Mouse (Mus musculus) CH12.LX (cell line): ENCODE results near the gene Klrd1. TPM values are rescaled to one million over a fixed set of nuclear protein-coding genes. Genes with fewer than 3 reads are reported as not detected.
A peak's percentile ranks its signal among the peaks of the same experiment; 100 is the strongest.

ENCODE experiments used
- DNase-seq: peaks from one replicate; pipeline ENCODE4 v3.0.0-alpha.2; 2013; ENCODE audit errors: extremely low read depth
- H3K27ac ChIP-seq: 2 replicates; pipeline ENCODE4 v1.5.1; 2012; ENCODE audit warnings: low read depth, mild to moderate bottlenecking, control low read depth, moderate library complexity; ENCODE audit not compliant: insufficient read depth
- H3K27me3 ChIP-seq: replicated peaks from 2 replicates; pipeline ENCODE3; 2012; ENCODE audit warnings: inconsistent platforms
- H3K36me3 ChIP-seq, 2 experiments: replicated peaks in 1 of 2; 2 replicates each; pipeline versions ENCODE3 to v1.6.1; 2012; ENCODE audit warnings: inconsistent platforms in 1 of 2, low read length in 1 of 2, mild to moderate bottlenecking in 1 of 2, mixed read lengths in 1 of 2, moderate library complexity in 1 of 2; ENCODE audit not compliant: control insufficient read depth in 1 of 2, insufficient read depth in 1 of 2
- H3K4me1 ChIP-seq, 2 experiments: 2 replicates each; pipeline ENCODE4 v1.6.1; 2012; ENCODE audit warnings: inconsistent platforms in 1 of 2, moderate library complexity in 1 of 2; ENCODE audit not compliant: insufficient read depth in 2 of 2, control insufficient read depth in 1 of 2
- H3K4me2 ChIP-seq: 2 replicates; pipeline ENCODE4 v1.6.1; 2012; ENCODE audit warnings: low read depth, mild to moderate bottlenecking, control low read depth; ENCODE audit not compliant: poor library complexity, insufficient read depth, severe bottlenecking
- H3K4me3 ChIP-seq, 3 experiments: fragments of 150-350 bp in 1 of 3; sonication (generic) in 1 of 3; replicated peaks in 1 of 3; 2 replicates each; pipeline versions ENCODE3 to v1.5.1; 2011 to 2012; ENCODE audit warnings: low read depth in 2 of 3, low read length in 2 of 3, mild to moderate bottlenecking in 2 of 3, moderate library complexity in 2 of 3, control low read depth in 1 of 3, improper control_type of control experiment in 1 of 3, inconsistent platforms in 1 of 3, mixed read lengths in 1 of 3; ENCODE audit not compliant: poor library complexity in 1 of 3
- H3K79me2 ChIP-seq: replicated peaks from 2 replicates; pipeline ENCODE4 v1.6.1; 2012; ENCODE audit warnings: mild to moderate bottlenecking, moderate library complexity; ENCODE audit not compliant: control insufficient read depth, poor library complexity, insufficient read depth, severe bottlenecking; ENCODE audit errors: extremely low read depth
- H3K9ac ChIP-seq: 2 replicates; pipeline ENCODE4 v1.6.1; 2012; ENCODE audit warnings: low read depth, mild to moderate bottlenecking, control low read depth, moderate library complexity; ENCODE audit not compliant: insufficient read depth
- H3K9me3 ChIP-seq: replicated peaks from 2 replicates; pipeline ENCODE3; 2012; ENCODE audit warnings: low read length, inconsistent platforms, mixed read lengths
- CHD2 ChIP-seq: IDR thresholded peaks from 2 replicates; pipeline ENCODE4 v1.6.1; 2011; ENCODE audit warnings: low read length, improper control_type of control experiment
- CTCF ChIP-seq, 2 experiments: IDR thresholded peaks in 1 of 2; conservative IDR thresholded peaks in 1 of 2; 2 replicates each; pipeline ENCODE4 v1.5.1; 2011 to 2012; ENCODE audit warnings: low read depth in 2 of 2, low read length in 2 of 2, improper control_type of control experiment in 1 of 2, inconsistent platforms in 1 of 2, mild to moderate bottlenecking in 1 of 2, moderate library complexity in 1 of 2
- E2F4 ChIP-seq: IDR thresholded peaks from 2 replicates; pipeline ENCODE4 v1.6.1; 2011; ENCODE audit warnings: low read depth, low read length, improper control_type of control experiment; ENCODE audit not compliant: insufficient replicate concordance
- ELF1 ChIP-seq: IDR thresholded peaks from 2 replicates; pipeline ENCODE4 v1.6.1; 2014; ENCODE audit warnings: low read depth, mild to moderate bottlenecking, inconsistent platforms, low read length, improper control_type of control experiment
- EP300 ChIP-seq: IDR thresholded peaks from 2 replicates; pipeline ENCODE4 v1.6.1; 2011; ENCODE audit warnings: low read length, improper control_type of control experiment
- ETS1 ChIP-seq: conservative IDR thresholded peaks from 2 replicates; pipeline ENCODE4 v1.6.1; 2012; ENCODE audit warnings: low read depth, mild to moderate bottlenecking, inconsistent platforms, low read length, improper control_type of control experiment, moderate library complexity
- JUND ChIP-seq: conservative IDR thresholded peaks from 2 replicates; pipeline ENCODE4 v1.6.1; 2011; ENCODE audit warnings: low read depth, low read length, improper control_type of control experiment
- KAT2A ChIP-seq: IDR thresholded peaks from 2 replicates; pipeline ENCODE4 v1.6.1; 2012; ENCODE audit warnings: low read length, improper control_type of control experiment, inconsistent platforms; ENCODE audit not compliant: insufficient replicate concordance
- MAFK ChIP-seq: IDR thresholded peaks from 2 replicates; pipeline ENCODE4 v1.6.1; 2011; ENCODE audit warnings: low read length, improper control_type of control experiment; ENCODE audit not compliant: insufficient replicate concordance
- MAX ChIP-seq: IDR thresholded peaks from 2 replicates; pipeline ENCODE4 v1.6.1; 2011; ENCODE audit warnings: low read length, improper control_type of control experiment
- MEF2A ChIP-seq: IDR thresholded peaks from 2 replicates; pipeline ENCODE4 v1.6.1; 2014; ENCODE audit warnings: low read depth, mild to moderate bottlenecking, inconsistent platforms, low read length, improper control_type of control experiment, borderline replicate concordance
- MXI1 ChIP-seq: IDR thresholded peaks from 2 replicates; pipeline ENCODE4 v1.6.1; 2011; ENCODE audit warnings: mild to moderate bottlenecking, low read depth, low read length, improper control_type of control experiment
- MYC ChIP-seq: IDR thresholded peaks from 2 replicates; pipeline ENCODE4 v1.6.1; 2011; ENCODE audit warnings: low read depth, mild to moderate bottlenecking, improper control_type of control experiment, low read length
- NELFE ChIP-seq: IDR thresholded peaks from 2 replicates; pipeline ENCODE4 v1.6.1; 2011; ENCODE audit warnings: low read depth, low read length, improper control_type of control experiment
- NRF1 ChIP-seq: IDR thresholded peaks from 2 replicates; pipeline ENCODE4 v1.6.1; 2014; ENCODE audit warnings: low read depth, mild to moderate bottlenecking, inconsistent platforms, low read length, improper control_type of control experiment, moderate library complexity
- POLR2A ChIP-seq: IDR thresholded peaks from 2 replicates; pipeline ENCODE4 v1.6.1; 2011; ENCODE audit warnings: low read depth, mild to moderate bottlenecking, improper control_type of control experiment, low read length
- POLR2AphosphoS2 ChIP-seq: IDR thresholded peaks from 2 replicates; pipeline ENCODE4 v1.6.1; 2011; ENCODE audit warnings: low read depth, low read length, improper control_type of control experiment
- RAD21 ChIP-seq: IDR thresholded peaks from 2 replicates; pipeline ENCODE4 v1.6.1; 2011; ENCODE audit warnings: low read depth, mild to moderate bottlenecking, low read length, improper control_type of control experiment, moderate library complexity
- RCOR1 ChIP-seq: conservative IDR thresholded peaks from 2 replicates; pipeline ENCODE4 v1.6.1; 2012; ENCODE audit warnings: low read depth, mild to moderate bottlenecking, inconsistent platforms, low read length, improper control_type of control experiment
- SIN3A ChIP-seq: IDR thresholded peaks from 2 replicates; pipeline ENCODE4 v1.6.1; 2012; ENCODE audit warnings: low read length, improper control_type of control experiment, inconsistent platforms
- SMC3 ChIP-seq: IDR thresholded peaks from 2 replicates; pipeline ENCODE4 v1.6.1; 2011; ENCODE audit warnings: low read depth, low read length, improper control_type of control experiment
- TBP ChIP-seq: conservative IDR thresholded peaks from 2 replicates; pipeline ENCODE4 v1.6.1; 2011; ENCODE audit warnings: low read depth, low read length, improper control_type of control experiment
- TCF12 ChIP-seq: IDR thresholded peaks from 2 replicates; pipeline ENCODE4 v1.6.1; 2014; ENCODE audit warnings: low read depth, mild to moderate bottlenecking, inconsistent platforms, low read length, improper control_type of control experiment
- UBTF ChIP-seq: IDR thresholded peaks from 2 replicates; pipeline ENCODE4 v1.6.1; 2012; ENCODE audit warnings: low read depth, mild to moderate bottlenecking, inconsistent platforms, low read length, improper control_type of control experiment, moderate library complexity
- USF1 ChIP-seq: IDR thresholded peaks from 2 replicates; pipeline ENCODE4 v1.6.1; 2014; ENCODE audit warnings: low read depth, mild to moderate bottlenecking, inconsistent platforms, low read length, improper control_type of control experiment
- ZC3H11A ChIP-seq: IDR thresholded peaks from 2 replicates; pipeline ENCODE4 v1.6.1; 2012; ENCODE audit warnings: low read depth, mild to moderate bottlenecking, inconsistent platforms, low read length, improper control_type of control experiment
- ZNF384 ChIP-seq: IDR thresholded peaks from 2 replicates; pipeline ENCODE4 v1.6.1; 2012; ENCODE audit warnings: low read depth, low read length, improper control_type of control experiment, inconsistent platforms
- dilution Hi-C: fragments of 300-500 bp; cut with MboI; formaldehyde crosslinking; loops from 2 replicates; pipeline ENCODE4 v1.14.3; 2020; ENCODE audit warnings: low sequenced_read_pairs; ENCODE audit not compliant: extremely low pct_unique_long_range_greater_than_20kb, extremely low pct_ligation_motif_present
- in situ Hi-C: fragments of 300-500 bp; cut with MboI; formaldehyde crosslinking; loops from 3 replicates; pipeline ENCODE4 v1.14.3; 2019; ENCODE audit warnings: low sequenced_read_pairs, low pct_ligation_motif_present, low pct_unique_long_range_greater_than_20kb, mixed read lengths
- polyA plus RNA-seq: library from polyadenylated mRNA; unstranded; fragments of >175 nt; gene quantifications from 2 replicates; pipeline ENCODE4 v1.2.1, GENCODE M21; 2012; ENCODE audit warnings: low read depth; ENCODE audit not compliant: insufficient read length
- total RNA-seq, 2 experiments: library from RNA; depleted of rRNA; stranded (reverse); fragments of 300-350 nt in 1 of 2; fragments of >200 nt in 1 of 2; gene quantifications; 2 replicates each; pipeline ENCODE4 v1.2.3; 2012 to 2014

Klrd1 gene
- total and polyA plus RNA-seq, 3 experiments, result not detected

DNA sequence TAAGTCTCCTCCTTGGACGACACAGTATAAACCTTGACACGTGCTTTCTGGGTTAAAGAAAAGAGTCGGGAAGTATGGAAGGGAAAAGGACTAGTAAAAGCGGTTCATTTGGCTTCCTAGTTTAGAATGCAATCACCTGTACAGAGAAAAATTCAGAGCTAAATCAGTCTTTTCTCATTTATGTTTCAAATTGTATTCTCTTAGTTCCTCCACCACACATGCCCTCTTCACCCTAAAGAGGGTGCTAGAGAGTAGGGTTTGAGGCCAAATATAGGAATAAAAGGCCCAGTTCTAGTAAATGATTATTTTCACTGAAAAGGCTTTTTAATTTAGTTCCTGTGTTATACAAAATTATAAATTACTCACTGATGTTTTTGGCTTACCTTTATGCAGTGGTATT, 10.3 kb upstream of the Klrd1 start:
- Histone ChIP-seq H3K36me3 (no peaks in the 10 kb centered on the region), H3K27ac (no peak overlapping the region), H3K27me3 (no peaks in the 10 kb centered on the region), H3K4me2 (no peak overlapping the region), H3K9ac (no peak overlapping the region), H3K4me3 (no peak overlapping the region), H3K4me1 (no peaks in the 10 kb centered on the region), H3K79me2 (no peaks in the 10 kb centered on the region), H3K9me3 (no peaks in the 10 kb centered on the region)
- dilution Hi-C loops (no loop called here), in situ Hi-C loops (loop anchor here (25.0 kb wide), 1 partner anchor 1781 kb away; the partner anchor contains the start of gene Styk1)
- TF ChIP-seq EP300 (no peak), NRF1 (no peak), RAD21 (peak; percentile 79), ETS1 (no peak), RCOR1 (no peak), USF1 (no peak), E2F4 (no peak), MYC (no peak), SMC3 (peak; percentile 46), CTCF (conservative IDR thresholded peaks at IDR 0.05 in 1 of 2, IDR thresholded peaks at IDR 0.05 in 1 of 2; ENCODE audit: low read depth in 2 of 2, low read length in 2 of 2) (peak; percentile 29 to 69; a peak in 3 of 4 replicates), POLR2AphosphoS2 (no peak), ZNF384 (no peak), MAX (no peak), SIN3A (no peak), ELF1 (no peak), MAFK (no peak)
- DNase-seq, result peak; percentile 34

DNA sequence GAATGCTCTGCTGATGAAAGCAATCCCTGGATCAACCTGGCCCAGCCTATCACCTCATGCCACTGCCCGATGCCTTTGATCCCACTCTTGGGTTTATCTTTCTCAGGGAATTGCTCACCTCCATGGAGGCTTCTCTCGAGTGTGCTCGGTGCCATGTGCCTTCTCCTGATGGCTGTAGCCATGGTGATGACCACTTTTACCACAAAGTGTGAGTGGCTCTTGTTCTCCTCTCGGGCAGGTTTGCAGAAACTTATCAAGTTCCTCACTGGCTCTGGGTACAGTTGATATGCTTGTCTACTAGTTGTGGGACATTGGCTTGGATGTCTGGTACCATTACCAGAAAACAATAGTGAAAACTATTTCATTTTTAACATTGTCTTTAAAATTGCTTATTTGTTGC, 9.7 kb upstream of the Klrd1 start:
- Histone ChIP-seq H3K27ac (no peak overlapping the region), H3K4me1 (no peaks in the 10 kb centered on the region), H3K9me3 (no peaks in the 10 kb centered on the region), H3K4me3 (no peak overlapping the region), H3K4me2 (no peak overlapping the region), H3K27me3 (no peaks in the 10 kb centered on the region)
- in situ Hi-C loops, result loop anchor here (25.0 kb wide), 1 partner anchor 1780 kb away; the partner anchor contains the start of gene Styk1
- no peak for TF ChIP-seq POLR2A
- TF ChIP-seq MYC, result no peak
- no peak for TF ChIP-seq TBP
- no peak for TF ChIP-seq NELFE
- no peak for TF ChIP-seq MEF2A
- no peak for TF ChIP-seq KAT2A
- TF ChIP-seq CHD2, result no peak
- TF ChIP-seq UBTF, result no peak
- no peak for TF ChIP-seq MAX
- TF ChIP-seq JUND, result no peak
- no peak for TF ChIP-seq RAD21
- TF ChIP-seq CTCF (conservative IDR thresholded peaks at IDR 0.05 in 1 of 2, IDR thresholded peaks at IDR 0.05 in 1 of 2; ENCODE audit: low read depth in 2 of 2, low read length in 2 of 2), result no peak
- TF ChIP-seq RCOR1, result no peak
- TF ChIP-seq TCF12, result no peak
- no peak for TF ChIP-seq MXI1
- no peak for TF ChIP-seq ZC3H11A
- no peak for TF ChIP-seq SIN3A
- TF ChIP-seq, all 38 proteins: peak for 0
- Histone ChIP-seq H3K9ac (no peak overlapping the region), H3K36me3 (no peaks in the 10 kb centered on the region), H3K79me2 (no peaks in the 10 kb centered on the region)
- dilution Hi-C loops, result no loop called here
- DNase-seq, result no peak
